Mouse (Mus musculus) erythroblast, adult 5-6 weeks (primary cell): ENCODE results near the gene Slc35b1. TPM values are rescaled to one million over a fixed set of nuclear protein-coding genes. Genes with fewer than 3 reads are reported as not detected.

Source experiments
- ATAC-seq: replicated peaks from 2 replicates; pipeline ENCODE4 v1.8.0; 2016; ENCODE audit warnings: moderate number of reproducible peaks, mild to moderate bottlenecking, moderate TSS enrichment, inconsistent platforms; ENCODE audit not compliant: poor library complexity, low FRiP score, severe bottlenecking
- total RNA-seq, 2 experiments: library from RNA; stranded (forward) in 1 of 2; stranded (reverse) in 1 of 2; fragments of 150-400 nt in 1 of 2; fragments of 200-764, 138-1000 nt in 1 of 2; gene quantifications; 2 replicates each; pipeline versions ENCODE4 v1.2.3 to v1.2.4; 2015 to 2017; ENCODE audit warnings: low replicate concordance in 2 of 2

Slc35b1 gene
- total RNA-seq, 2 experiments from 2014 or later = 20.8 to 31.4 TPM

DNA sequence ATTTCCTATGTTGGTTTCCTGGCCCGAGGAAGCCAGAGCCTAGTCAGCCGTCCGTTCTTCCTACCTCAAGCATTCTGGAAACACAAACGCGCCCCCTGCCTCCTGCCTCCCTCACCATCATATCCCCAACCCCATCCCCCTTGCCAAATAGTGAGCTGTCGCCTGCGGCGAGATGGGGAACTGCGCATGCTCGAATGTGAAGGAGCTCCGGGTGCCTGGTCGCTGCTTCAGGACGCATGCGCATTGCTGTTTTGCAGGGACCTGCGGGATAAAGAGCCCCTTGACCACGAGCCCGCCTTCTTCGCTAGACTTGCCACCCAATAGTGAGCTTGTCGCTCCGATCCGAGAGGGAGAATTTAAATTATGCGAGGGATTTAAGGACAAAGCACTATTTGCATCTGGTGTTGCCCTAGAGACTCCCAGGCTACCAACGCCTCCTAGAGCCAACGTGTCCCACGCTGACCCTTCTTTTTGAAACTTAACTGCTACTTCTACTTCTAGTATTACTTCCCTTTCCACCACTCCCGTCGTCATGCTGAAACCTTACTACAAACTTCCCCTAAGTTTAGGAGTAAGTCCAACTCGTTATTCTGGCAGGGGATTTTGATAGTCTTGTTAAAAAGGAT is 30.2 kb downstream of the Slc35b1 start:
- peak; percentile 87 for ATAC-seq

DNA sequence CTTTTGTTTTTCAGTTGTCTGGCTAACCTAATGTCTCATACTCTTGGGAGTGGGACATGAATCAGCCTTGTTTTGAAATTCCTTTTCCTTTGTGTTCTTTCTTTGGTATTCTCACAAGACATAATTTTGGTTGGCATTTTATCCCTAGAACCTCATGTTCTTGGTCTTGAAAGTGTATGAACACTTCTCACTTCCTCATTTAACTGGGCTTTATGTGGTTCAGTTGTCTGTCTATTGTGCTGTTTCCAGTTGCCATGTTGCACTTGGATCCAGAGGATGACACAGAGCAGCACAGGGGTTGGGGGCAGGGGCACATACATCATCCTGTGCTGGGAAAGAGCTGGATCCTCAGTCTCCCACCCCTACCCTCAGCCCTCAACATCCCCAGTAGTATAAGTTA is 31.4 kb downstream of the Slc35b1 start:
- ATAC-seq = no peak

DNA sequence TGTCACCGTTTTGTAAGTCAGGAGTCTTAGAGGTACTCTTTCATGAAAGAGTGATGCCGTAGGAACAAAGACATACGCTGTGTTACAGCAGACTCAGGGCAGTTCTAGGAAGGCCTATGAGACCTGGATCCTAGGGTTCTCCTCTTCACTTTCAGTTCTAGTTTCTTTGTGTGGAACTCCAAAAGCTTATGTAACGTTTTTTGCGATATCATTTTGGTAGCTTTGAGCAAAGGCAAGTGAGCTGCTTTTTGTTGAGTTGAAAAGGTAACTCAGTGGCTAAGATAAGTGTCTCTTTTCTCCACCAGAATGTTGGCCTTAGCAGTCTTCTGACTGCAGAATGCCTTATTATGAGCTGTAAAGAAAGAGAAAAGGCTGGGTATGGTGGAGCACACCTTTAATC is 32.8 kb downstream of the Slc35b1 start:
- no peak for ATAC-seq

DNA sequence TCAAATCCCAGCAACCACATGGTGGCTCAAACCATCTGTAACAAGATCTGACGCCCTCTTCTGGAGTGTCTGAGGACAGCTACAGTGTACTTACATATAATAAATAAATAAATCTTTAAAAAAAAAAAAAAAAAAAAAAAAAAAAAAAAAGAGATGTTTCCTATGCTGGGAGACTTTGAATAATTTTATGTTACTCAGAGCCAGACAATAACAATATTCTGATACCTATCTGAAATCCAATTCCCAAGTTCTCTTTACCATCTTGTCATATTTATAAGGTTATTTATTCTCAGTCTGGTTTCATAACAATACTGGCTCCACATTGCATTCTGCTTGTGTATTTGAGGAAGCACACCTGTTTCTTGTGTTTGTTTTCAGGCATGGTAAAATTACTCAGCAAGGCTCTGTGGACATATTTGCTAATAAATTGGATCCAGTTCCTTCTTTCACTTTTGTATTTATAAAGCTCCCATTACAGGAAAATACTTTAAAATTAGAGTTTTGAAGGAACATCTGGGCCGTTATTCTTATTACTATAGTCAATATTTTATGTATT is 36.5 kb downstream of the Slc35b1 start:
- no peak for ATAC-seq

DNA sequence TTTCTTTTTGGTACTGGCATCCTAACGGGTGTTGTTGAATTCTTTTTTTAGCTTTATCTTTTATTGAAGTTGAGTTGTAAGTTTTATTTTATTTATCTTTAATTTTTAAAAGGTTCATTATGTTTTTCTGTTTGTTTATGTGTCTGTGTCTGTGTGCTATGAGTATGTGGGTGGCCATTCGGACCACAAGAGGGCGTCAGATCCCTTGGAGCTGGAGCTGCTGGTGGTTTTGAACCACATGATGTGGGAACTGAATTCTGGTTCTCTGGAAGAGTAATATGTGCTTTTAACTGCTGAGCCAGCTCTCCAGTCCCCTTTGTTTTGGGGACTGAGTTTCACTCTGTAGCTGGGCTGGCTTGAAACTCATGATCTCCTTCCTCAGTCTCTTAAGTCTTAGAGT is 39.0 kb downstream of the Slc35b1 start:
- ATAC-seq = no peak

DNA sequence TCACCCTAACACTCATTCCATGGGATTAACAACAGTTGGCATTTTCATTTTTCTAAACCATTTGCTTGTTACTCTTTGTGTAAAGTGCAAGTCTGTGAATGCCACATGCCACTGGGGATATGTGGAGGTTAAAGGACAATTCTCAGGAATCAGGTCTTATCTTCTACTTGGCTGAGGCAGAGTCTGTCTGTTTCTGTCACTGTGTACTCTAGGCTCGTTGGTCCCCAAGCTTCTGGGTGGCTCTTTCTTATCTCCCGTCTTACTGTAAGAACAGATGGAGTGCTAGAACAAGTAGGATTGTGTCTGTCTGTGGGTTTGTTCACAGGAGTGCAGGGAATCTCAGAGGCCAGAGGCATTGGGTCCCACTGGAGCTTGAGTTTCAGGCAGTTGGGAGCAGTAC is 46.9 kb downstream of the Slc35b1 start:
- ATAC-seq = no peak

DNA sequence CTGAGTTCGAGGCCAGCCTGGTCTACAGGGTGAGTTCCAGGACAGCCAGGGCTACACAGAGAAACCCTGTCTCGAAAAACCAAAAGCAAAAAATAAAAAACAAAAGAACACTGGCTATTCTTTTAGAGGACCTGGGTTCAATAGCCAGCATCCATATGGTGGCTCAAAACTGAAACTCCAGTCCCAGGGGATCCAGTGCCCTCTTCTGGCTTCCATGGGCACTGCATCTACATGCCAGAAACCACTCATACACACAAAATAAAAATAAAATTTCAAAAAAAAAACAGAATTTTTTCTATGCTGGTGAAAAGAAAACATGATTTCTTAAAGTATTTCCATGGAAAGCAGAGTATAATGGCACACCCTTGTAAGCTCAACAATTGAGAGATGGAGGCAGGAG is 47.7 kb downstream of the Slc35b1 start:
- peak; percentile 76 for ATAC-seq

Other genes with a start within 250 kb of the Slc35b1 start
- not detected in 2 replicates for gene Dlx4, start 238.4 kb upstream of the Slc35b1 start, total RNA-seq (2015; ENCODE audit: low replicate concordance)
- 0.70 TPM in 1 of 2 replicates, not detected in the other for gene Dlx4, start 238.4 kb upstream of the Slc35b1 start, total RNA-seq (2017; ENCODE audit: low replicate concordance)
- gene Tac4, start 123.2 kb upstream of the Slc35b1 start, total RNA-seq (2015; ENCODE audit: low replicate concordance) = not detected in 2 replicates
- gene Tac4, start 123.2 kb upstream of the Slc35b1 start, total RNA-seq (2017; ENCODE audit: low replicate concordance) = 0.84 TPM in 1 of 2 replicates, not detected in the other
- gene Kat7, start 74.4 kb upstream of the Slc35b1 start, total RNA-seq (2015; ENCODE audit: low replicate concordance) = 33.8 and 39.3 TPM in 2 replicates
- 41.5 and 65.5 TPM in 2 replicates for gene Kat7, start 74.4 kb upstream of the Slc35b1 start, total RNA-seq (2017; ENCODE audit: low replicate concordance)
- 321 and 423 TPM in 2 replicates for gene Fam117a, start 47.7 kb upstream of the Slc35b1 start, total RNA-seq (2015; ENCODE audit: low replicate concordance)
- 386 and 450 TPM in 2 replicates for gene Fam117a, start 47.7 kb upstream of the Slc35b1 start, total RNA-seq (2017; ENCODE audit: low replicate concordance)
- gene Spop, start 29.4 kb downstream of the Slc35b1 start, total RNA-seq (2015; ENCODE audit: low replicate concordance) = 38.9 and 51.9 TPM in 2 replicates
- gene Spop, start 29.4 kb downstream of the Slc35b1 start, total RNA-seq (2017; ENCODE audit: low replicate concordance) = 43.5 and 60.1 TPM in 2 replicates
- not detected in 2 replicates for gene Nxph3, start 129.9 kb downstream of the Slc35b1 start, total RNA-seq (2015; ENCODE audit: low replicate concordance)
- not detected in 2 replicates for gene Nxph3, start 129.9 kb downstream of the Slc35b1 start, total RNA-seq (2017; ENCODE audit: low replicate concordance)
- not detected in 2 replicates for gene Ngfr, start 203.0 kb downstream of the Slc35b1 start, total RNA-seq (2015; ENCODE audit: low replicate concordance)
- gene Ngfr, start 203.0 kb downstream of the Slc35b1 start, total RNA-seq (2017; ENCODE audit: low replicate concordance) = not detected in 2 replicates